Mouse (Mus musculus): ENCODE results near the gene Arsg. TPM values are rescaled to one million over a fixed set of nuclear protein-coding genes. Genes with fewer than 3 reads are reported as not detected.

The Arsg gene
- polyA plus RNA-seq (2015; fragmentation: Nextera tagmentation; extraction: Ambion mirVana): 4.1 and 5.2 TPM in 2 replicates

DNA sequence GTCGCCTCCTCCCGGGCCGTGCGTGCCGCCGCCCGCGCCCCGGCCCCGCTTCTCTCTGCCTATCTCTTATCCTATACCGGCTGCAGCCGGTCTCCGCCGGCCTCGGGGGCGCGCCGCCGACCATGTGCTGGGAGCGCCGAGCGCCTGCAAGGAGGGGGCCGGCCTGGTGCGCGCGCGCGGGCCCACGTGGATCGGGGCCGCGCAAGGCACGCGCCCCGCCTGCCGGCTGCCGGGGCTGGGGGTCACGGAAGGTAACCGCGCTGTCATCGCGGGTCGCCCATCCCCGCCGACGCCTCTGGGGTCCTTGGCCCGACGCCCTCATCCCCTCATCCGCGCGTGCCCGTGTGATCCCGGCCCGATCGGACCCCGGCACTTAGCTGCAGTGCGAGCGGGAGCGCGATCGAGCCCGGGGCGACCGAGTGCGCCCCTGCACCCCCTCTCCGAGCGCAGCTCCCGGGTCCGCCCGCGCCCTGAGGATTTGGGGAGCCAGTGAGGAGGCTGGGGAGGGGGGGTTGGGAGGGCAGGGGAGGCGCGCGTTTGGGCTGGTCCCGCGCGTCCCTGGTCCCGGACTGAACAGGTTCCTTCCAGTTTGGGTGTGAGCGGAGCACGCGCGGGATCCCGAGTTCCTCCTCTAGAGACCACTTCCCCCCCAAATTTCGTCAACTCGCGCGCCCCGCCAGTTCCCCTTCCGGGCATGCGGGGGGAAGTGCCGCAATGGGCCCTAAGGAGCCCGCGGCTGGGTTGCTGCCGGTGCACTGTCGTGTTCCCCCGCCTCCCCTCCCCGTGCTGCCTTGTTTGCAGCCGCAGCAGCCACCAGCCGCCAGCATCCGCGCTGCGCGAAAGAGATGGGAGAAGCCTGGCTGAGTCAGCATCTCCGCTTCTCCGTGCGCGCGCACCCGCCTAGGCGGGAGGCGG, at the start of gene Arsg, which contains the start of gene Slc16a6:
TSS of gene Arsg (plus strand) at position 204 of the 915 bp plus-strand sequence.
TSS of gene Slc16a6 (minus strand) at position 428 of the 915 bp plus-strand sequence.
- H3K9me3 ChIP-seq (replicated peaks; ENCODE audit: control insufficient read depth, low read length): no peaks in the 10 kb centered on the region
- peak within 1 kb of the TSS; percentile 89 for H3K9ac ChIP-seq (ENCODE audit: low read length)
- H3K4me2 ChIP-seq (ENCODE audit: low read depth, low read length): peak within 1 kb of the TSS; percentile 87
- under 1% methylated on average over 110 of the region's 111 CpGs for WGBS
- peak within 1 kb of the TSS; percentile 67 for H3K4me3 ChIP-seq (replicated peaks; ENCODE audit: low read length)
- no peaks in the 10 kb centered on the region for H3K36me3 ChIP-seq (ENCODE audit: control insufficient read depth, insufficient read depth, low read length)
- peaks cover 6% of the 10 kb centered on the region; the same call in 1 of the 2 replicates for H3K4me1 ChIP-seq (ENCODE audit: control insufficient read depth, insufficient read depth, low read length)
- no peaks in the 10 kb centered on the region for H3K27me3 ChIP-seq (ENCODE audit: control insufficient read depth, insufficient read depth, low read length)
- ATAC-seq (ENCODE audit: insufficient read depth, low FRiP score): peak; percentile 88
- peak within 1 kb of the TSS; percentile 90 for H3K27ac ChIP-seq (ENCODE audit: low read length)

DNA sequence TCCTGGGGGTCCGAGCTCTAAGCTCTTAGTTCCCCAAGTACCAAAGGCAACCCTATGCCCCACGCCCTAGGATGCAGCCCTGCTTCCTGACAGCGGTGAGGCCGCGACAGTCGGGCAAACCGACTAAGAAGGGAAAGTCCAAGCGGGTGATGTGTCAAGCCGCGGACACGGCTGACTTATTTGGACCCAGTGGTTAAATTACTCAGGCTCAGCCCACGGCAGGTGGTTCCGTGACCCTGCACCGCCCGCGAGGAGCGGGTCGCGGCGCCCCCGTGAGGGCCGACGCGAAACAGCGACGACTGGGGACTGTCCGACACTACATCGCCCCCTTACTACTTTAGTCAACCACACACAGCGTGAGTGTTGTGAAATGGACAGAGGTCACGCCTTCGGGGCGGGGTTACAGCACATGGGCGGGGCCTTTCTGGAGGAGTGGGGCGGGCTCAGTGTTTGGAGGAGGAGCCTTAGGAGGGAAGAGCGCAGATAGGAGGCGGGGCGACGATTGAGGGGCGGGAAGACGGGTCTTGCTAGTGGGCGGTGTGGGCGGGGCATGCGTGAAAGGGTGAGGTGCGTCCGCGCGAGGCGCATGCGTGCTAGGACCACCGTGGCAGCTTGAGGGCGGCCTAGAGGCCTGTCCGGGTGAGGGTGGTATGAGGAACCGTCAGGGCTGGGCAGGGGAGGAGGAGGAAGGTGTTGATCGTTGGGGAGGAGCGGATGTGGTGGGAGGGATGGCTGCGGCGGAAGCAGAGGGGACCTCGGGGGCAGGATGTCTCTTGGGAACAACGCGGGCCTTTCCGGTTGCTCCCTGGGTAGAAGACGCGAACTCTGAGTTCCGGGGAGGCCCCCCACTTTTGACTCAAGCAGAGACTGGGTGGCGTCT, 47.5 kb upstream of the Arsg start, which contains the start of gene Amz2:
TSS of gene Amz2 (plus strand) at position 555 of the 880 bp plus-strand sequence.
- Histone ChIP-seq H3K36me3 (ENCODE audit: control insufficient read depth, insufficient read depth, low read length) (peaks cover 12% of the 10 kb centered on the region), H3K27me3 (ENCODE audit: control insufficient read depth, insufficient read depth, low read length) (no peaks in the 10 kb centered on the region), H3K27ac (ENCODE audit: low read length) (peak within 1 kb of the TSS; percentile 93), H3K4me2 (ENCODE audit: low read depth, low read length) (peak within 1 kb of the TSS; percentile 64), H3K9ac (ENCODE audit: low read length) (peak within 1 kb of the TSS; percentile 84), H3K4me1 (ENCODE audit: control insufficient read depth, insufficient read depth, low read length) (peaks cover 9% of the 10 kb centered on the region), H3K4me3 (replicated peaks; ENCODE audit: low read length) (peak within 1 kb of the TSS; percentile 66), H3K9me3 (replicated peaks; ENCODE audit: control insufficient read depth, low read length) (peaks cover 4% of the 10 kb centered on the region; the same call in 1 of the 2 replicates)
- ATAC-seq (ENCODE audit: insufficient read depth, low FRiP score): peak; percentile 97
- WGBS: under 1% methylated on average over 65 of the region's 65 CpGs

DNA sequence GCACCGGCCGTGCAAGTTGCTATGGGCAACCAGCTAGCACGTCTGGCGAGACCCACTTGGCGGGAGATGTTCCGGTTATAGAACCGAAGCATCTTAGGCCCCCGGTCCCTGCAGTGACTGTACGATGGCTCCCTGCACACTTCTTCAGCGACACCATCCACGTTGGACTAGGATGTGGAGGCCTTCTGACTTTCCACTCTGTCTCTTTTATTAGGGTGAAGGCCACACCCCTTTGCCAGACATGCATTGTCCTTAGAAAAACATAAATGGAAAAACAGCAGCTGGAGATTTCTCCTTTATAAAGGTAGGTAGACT, 46.9 kb upstream of the Arsg start:
- Histone ChIP-seq H3K36me3 (ENCODE audit: control insufficient read depth, insufficient read depth, low read length) (peaks cover 14% of the 10 kb centered on the region), H3K4me2 (ENCODE audit: low read depth, low read length) (peak overlapping the region; percentile 64), H3K27me3 (ENCODE audit: control insufficient read depth, insufficient read depth, low read length) (no peaks in the 10 kb centered on the region), H3K4me1 (ENCODE audit: control insufficient read depth, insufficient read depth, low read length) (peaks cover 9% of the 10 kb centered on the region), H3K9ac (ENCODE audit: low read length) (peak overlapping the region; percentile 84), H3K9me3 (replicated peaks; ENCODE audit: control insufficient read depth, low read length) (peaks cover 4% of the 10 kb centered on the region; the same call in 1 of the 2 replicates), H3K4me3 (replicated peaks; ENCODE audit: low read length) (peak overlapping the region; percentile 66), H3K27ac (ENCODE audit: low read length) (peak overlapping the region; percentile 93)
- no peak; the same call in 1 of the 2 replicates for ATAC-seq (ENCODE audit: insufficient read depth, low FRiP score)
- WGBS: under 1% methylated on average over 11 of the region's 11 CpGs

DNA sequence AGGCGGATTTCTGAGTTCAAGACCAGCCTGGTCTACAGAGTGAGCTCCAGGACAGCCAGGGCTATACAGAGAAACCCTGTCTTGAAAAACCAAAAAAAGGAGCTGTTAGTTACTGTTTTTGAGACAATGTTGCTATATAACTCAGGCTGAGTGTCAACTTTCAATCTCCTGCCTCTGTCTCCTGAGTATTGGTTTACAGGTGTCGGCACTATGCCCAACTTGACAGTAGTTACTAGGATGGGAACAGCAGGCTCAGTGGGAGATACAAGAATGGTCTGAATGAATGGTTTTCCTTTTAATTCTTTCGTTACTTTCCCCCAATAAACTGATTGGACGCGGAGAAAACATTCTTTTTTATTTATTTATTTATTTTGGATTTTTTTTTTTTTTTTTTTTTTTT, 45.8 kb upstream of the Arsg start:
- Histone ChIP-seq H3K9ac (ENCODE audit: low read length) (no peak overlapping the region), H3K27ac (ENCODE audit: low read length) (no peak overlapping the region), H3K36me3 (ENCODE audit: control insufficient read depth, insufficient read depth, low read length) (peaks cover 14% of the 10 kb centered on the region), H3K4me2 (ENCODE audit: low read depth, low read length) (no peak overlapping the region), H3K4me1 (ENCODE audit: control insufficient read depth, insufficient read depth, low read length) (peaks cover 12% of the 10 kb centered on the region), H3K4me3 (replicated peaks; ENCODE audit: low read length) (no peak overlapping the region), H3K9me3 (replicated peaks; ENCODE audit: control insufficient read depth, low read length) (0 out of 2 replicates have a peak, but pooled peaks cover under 1% of the 10 kb centered on the region), H3K27me3 (ENCODE audit: control insufficient read depth, insufficient read depth, low read length) (no peaks in the 10 kb centered on the region)
- no peak for ATAC-seq (ENCODE audit: insufficient read depth, low FRiP score)
- WGBS: 97% methylated on average over 5 of the region's 5 CpGs

DNA sequence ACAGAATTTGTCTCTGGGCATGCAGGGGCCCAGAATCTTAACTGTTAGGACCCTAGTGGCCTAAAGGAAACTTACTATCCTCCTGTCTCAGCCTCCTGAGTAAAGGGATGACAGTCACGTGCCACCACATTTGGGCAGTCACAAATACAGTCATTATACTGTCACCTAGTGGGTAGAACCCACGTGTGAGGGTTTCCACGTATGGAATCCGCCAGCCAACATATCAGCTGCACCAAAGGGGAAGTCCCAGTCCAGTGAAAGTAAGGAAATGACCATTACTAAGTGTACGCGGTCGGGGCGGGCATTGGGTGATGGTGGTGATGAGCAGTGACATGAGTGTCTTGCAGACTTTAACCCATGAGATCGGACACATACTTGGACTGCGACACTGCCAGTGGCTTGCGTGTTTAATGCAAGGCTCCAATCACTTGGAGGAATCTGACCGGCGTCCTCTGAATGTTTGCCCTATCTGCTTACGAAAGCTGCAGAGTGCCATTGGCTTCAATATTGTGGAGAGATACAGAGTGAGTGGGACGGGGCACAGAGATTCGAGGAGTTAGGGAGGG, 38.9 kb upstream of the Arsg start:
- H3K4me3 ChIP-seq (replicated peaks; ENCODE audit: low read length): no peak overlapping the region
- H3K27me3 ChIP-seq (ENCODE audit: control insufficient read depth, insufficient read depth, low read length): no peaks in the 10 kb centered on the region
- H3K9me3 ChIP-seq (replicated peaks; ENCODE audit: control insufficient read depth, low read length): no peaks in the 10 kb centered on the region
- H3K27ac ChIP-seq (ENCODE audit: low read length): no peak overlapping the region
- H3K9ac ChIP-seq (ENCODE audit: low read length): no peak overlapping the region
- ATAC-seq (ENCODE audit: insufficient read depth, low FRiP score): no peak
- WGBS: 90% methylated on average over 16 of the region's 16 CpGs
- H3K36me3 ChIP-seq (ENCODE audit: control insufficient read depth, insufficient read depth, low read length): peaks cover 20% of the 10 kb centered on the region
- 0 out of 2 replicates have a peak, but pooled peaks cover 3% of the 10 kb centered on the region for H3K4me1 ChIP-seq (ENCODE audit: control insufficient read depth, insufficient read depth, low read length)
- no peak overlapping the region for H3K4me2 ChIP-seq (ENCODE audit: low read depth, low read length)

DNA sequence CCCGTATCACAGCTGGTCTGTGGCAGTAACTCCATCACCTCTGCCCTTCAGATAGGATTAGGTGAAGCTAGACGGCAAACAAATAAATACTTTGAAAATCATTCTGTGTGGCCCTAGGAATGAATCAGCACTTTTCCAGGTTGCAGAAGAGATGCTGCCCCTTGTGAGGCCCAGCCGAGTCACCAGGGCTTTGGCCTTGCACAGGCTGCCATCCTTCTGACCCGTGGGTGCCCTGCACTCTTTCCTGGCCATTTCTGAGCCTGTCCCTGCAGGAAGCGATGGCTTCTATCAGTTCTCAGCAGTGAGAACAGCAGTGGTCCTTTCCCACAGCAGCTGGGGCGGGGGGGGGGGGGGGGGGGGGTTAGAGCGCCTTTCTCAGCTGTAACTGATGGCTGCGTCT, 36.3 kb upstream of the Arsg start:
- Histone ChIP-seq H3K27me3 (ENCODE audit: control insufficient read depth, insufficient read depth, low read length) (no peaks in the 10 kb centered on the region), H3K9ac (ENCODE audit: low read length) (no peak overlapping the region), H3K36me3 (ENCODE audit: control insufficient read depth, insufficient read depth, low read length) (0 out of 2 replicates have a peak, but pooled peaks cover 8% of the 10 kb centered on the region), H3K27ac (ENCODE audit: low read length) (no peak overlapping the region), H3K9me3 (replicated peaks; ENCODE audit: control insufficient read depth, low read length) (no peaks in the 10 kb centered on the region), H3K4me2 (ENCODE audit: low read depth, low read length) (no peak overlapping the region), H3K4me1 (ENCODE audit: control insufficient read depth, insufficient read depth, low read length) (0 out of 2 replicates have a peak, but pooled peaks cover 3% of the 10 kb centered on the region), H3K4me3 (replicated peaks; ENCODE audit: low read length) (no peak overlapping the region)
- WGBS: 71% methylated on average over 7 of the region's 8 CpGs
- no peak for ATAC-seq (ENCODE audit: insufficient read depth, low FRiP score)

DNA sequence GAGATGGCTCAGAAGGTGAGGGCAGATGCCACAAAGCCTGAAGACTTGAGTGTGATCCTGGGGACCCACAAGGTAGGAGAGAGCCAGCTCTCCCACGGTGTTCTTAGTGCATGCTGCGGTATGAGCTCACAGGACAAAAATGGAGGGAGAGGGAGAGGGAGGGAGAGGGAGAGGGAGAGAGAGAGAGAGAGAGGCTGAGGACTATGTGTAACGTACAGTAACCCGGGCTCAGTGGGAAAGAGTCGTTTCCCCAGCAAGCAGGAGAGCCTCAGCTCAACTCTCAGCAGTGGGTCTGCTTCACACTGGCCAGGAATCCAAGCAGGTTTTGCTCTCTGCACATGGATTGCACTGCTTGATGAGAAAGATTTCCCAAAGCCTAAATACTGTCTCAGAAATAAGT, 34.0 kb upstream of the Arsg start:
- peak; percentile 38; the same call in 1 of the 2 replicates for ATAC-seq (ENCODE audit: insufficient read depth, low FRiP score)
- peak overlapping the region; percentile 54 for H3K4me3 ChIP-seq (replicated peaks; ENCODE audit: low read length)
- H3K9ac ChIP-seq (ENCODE audit: low read length): peak overlapping the region; percentile 73
- no peaks in the 10 kb centered on the region for H3K27me3 ChIP-seq (ENCODE audit: control insufficient read depth, insufficient read depth, low read length)
- WGBS: 12% methylated on average over 5 of the region's 5 CpGs
- H3K4me1 ChIP-seq (ENCODE audit: control insufficient read depth, insufficient read depth, low read length): no peaks in the 10 kb centered on the region
- peak overlapping the region; percentile 75 for H3K4me2 ChIP-seq (ENCODE audit: low read depth, low read length)
- H3K27ac ChIP-seq (ENCODE audit: low read length): peak overlapping the region; percentile 75; the same call in 1 of the 2 replicates
- H3K36me3 ChIP-seq (ENCODE audit: control insufficient read depth, insufficient read depth, low read length): 0 out of 2 replicates have a peak, but pooled peaks cover 2% of the 10 kb centered on the region
- no peaks in the 10 kb centered on the region for H3K9me3 ChIP-seq (replicated peaks; ENCODE audit: control insufficient read depth, low read length)

DNA sequence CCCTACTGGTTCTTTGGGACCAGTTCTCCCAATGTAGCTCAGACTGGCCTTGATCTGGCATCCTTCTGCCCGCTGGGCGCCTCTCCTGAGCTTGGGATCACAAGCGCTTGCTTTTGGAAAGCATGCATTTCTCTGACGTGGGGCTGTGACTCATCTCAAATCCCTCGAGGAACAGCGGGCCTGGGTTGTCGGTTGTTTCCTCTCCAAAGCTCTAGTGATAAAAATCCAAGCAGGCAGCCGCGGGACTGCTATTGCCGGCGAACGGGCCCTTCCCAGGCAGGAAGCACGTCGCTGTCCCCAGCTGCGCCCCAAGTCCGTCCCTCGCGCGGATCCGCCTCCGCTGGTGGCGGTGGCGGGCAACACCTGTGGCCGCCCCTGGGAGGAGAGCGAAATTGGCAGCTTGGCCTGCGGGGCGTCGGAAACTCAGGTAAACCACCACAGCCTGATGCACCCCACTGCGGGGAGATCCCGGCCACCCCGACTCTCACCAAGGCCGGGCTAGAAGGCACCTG, 33.3 kb upstream of the Arsg start:
- Histone ChIP-seq H3K4me1 (ENCODE audit: control insufficient read depth, insufficient read depth, low read length) (no peaks in the 10 kb centered on the region), H3K4me2 (ENCODE audit: low read depth, low read length) (peak overlapping the region; percentile 75), H3K36me3 (ENCODE audit: control insufficient read depth, insufficient read depth, low read length) (no peaks in the 10 kb centered on the region), H3K27me3 (ENCODE audit: control insufficient read depth, insufficient read depth, low read length) (no peaks in the 10 kb centered on the region), H3K9ac (ENCODE audit: low read length) (peak overlapping the region; percentile 73), H3K9me3 (replicated peaks; ENCODE audit: control insufficient read depth, low read length) (no peaks in the 10 kb centered on the region), H3K27ac (ENCODE audit: low read length) (peak overlapping the region; percentile 75), H3K4me3 (replicated peaks; ENCODE audit: low read length) (peak overlapping the region; percentile 54)
- peak; percentile 84; the same call in 1 of the 2 replicates for ATAC-seq (ENCODE audit: insufficient read depth, low FRiP score)
- under 1% methylated on average over 32 of the region's 32 CpGs for WGBS
